ENCODE assay signal across 7 mouse cellular contexts in genomic region chr10:7667342-7667802, GRCm38 (mm10). TPM values are rescaled to one million over a fixed set of nuclear protein-coding genes. Genes with fewer than 3 reads are reported as not detected.
DNase-seq lines count a peak whose midpoint lies in the region; ATAC-seq and TF ChIP-seq lines count a peak whose summit lies in the region.

TSS of gene Nup43 (plus strand) at chr10:7667503.

- H3K4me1 ChIP-seq in intestine, postnatal 0 days (replicated peaks; ENCODE audit: control insufficient read depth, insufficient read depth, low read length) = no peaks in the 10 kb centered on the region; the same call in none of the 2 replicates
- H3K4me1 ChIP-seq in midbrain, embryonic 12.5 days = peaks cover 17% of the 10 kb centered on the region
- no peaks in the 10 kb centered on the region for H3K4me1 ChIP-seq in small intestine, adult 2 months (ENCODE audit: control insufficient read depth, insufficient read depth, insufficient read length, low read length)

- ATAC-seq in intestine, postnatal 0 days = peak; percentile 70
- peak; percentile 84 for ATAC-seq in midbrain, embryonic 12.5 days (ENCODE audit: low FRiP score, low read depth)

- WGBS in intestine, postnatal 0 days = under 1% methylated on average over 24 of the region's 24 CpGs
- WGBS in midbrain, embryonic 12.5 days = under 1% methylated on average over 24 of the region's 24 CpGs
- WGBS in small intestine, adult 2 months = under 1% methylated on average over 24 of the region's 24 CpGs

- no peaks in the 10 kb centered on the region for H3K9me3 ChIP-seq in intestine, postnatal 0 days (ENCODE audit: control insufficient read depth)
- H3K9me3 ChIP-seq in midbrain, embryonic 12.5 days = no peaks in the 10 kb centered on the region

- no peak for TF ChIP-seq POLR2A in small intestine, adult 2 months (IDR thresholded peaks at IDR 0.05; ENCODE audit: low read depth, low read length)

- intact Hi-C loops in gastrocnemius, postnatal 36 days (cut with DNase I) = no loop called here
- intact Hi-C loops in left cerebral cortex, postnatal 4 days (cut with DNase I) = no loop called here

- DNase-seq in adrenal gland, adult 2 months = peak; percentile 93
- DNase-seq in embryo, embryonic 11.5 days (ENCODE audit: low read depth, low spot score) = peak; percentile 82
- DNase-seq in gastrocnemius, postnatal 36 days = peak; percentile 84 to 85
- DNase-seq in left cerebral cortex, postnatal 4 days = peak; percentile 92

- peak within 1 kb of the TSS; percentile 69 for H3K4me2 ChIP-seq in intestine, postnatal 0 days (replicated peaks; ENCODE audit: low read depth)
- peak within 1 kb of the TSS; percentile 64 for H3K4me2 ChIP-seq in midbrain, embryonic 12.5 days (replicated peaks)

- H3K27ac ChIP-seq in intestine, postnatal 0 days (ENCODE audit: low read depth, low read length) = peak within 1 kb of the TSS; percentile 9; the same call in 1 of the 2 replicates
- peak within 1 kb of the TSS; percentile 77 for H3K27ac ChIP-seq in midbrain, embryonic 12.5 days (replicated peaks)
- no peak within 1 kb of the TSS for H3K27ac ChIP-seq in small intestine, adult 2 months (ENCODE audit: insufficient read depth, low read depth, low read length)

- H3K27me3 ChIP-seq in intestine, postnatal 0 days (replicated peaks; ENCODE audit: control insufficient read depth, insufficient read depth, low read length) = no peaks in the 10 kb centered on the region
- H3K27me3 ChIP-seq in midbrain, embryonic 12.5 days = no peaks in the 10 kb centered on the region
- no peaks in the 10 kb centered on the region for H3K27me3 ChIP-seq in small intestine, adult 2 months (ENCODE audit: control insufficient read depth, insufficient read depth, low read length)

- H3K4me3 ChIP-seq in intestine, postnatal 0 days (ENCODE audit: low read depth, low read length) = peak within 1 kb of the TSS; percentile 64
- H3K4me3 ChIP-seq in midbrain, embryonic 12.5 days = peak within 1 kb of the TSS; percentile 88
- peak within 1 kb of the TSS; percentile 90 for H3K4me3 ChIP-seq in small intestine, adult 2 months (ENCODE audit: low read depth, low read length)

- TF ChIP-seq CTCF in intestine, postnatal 0 days (IDR thresholded peaks at IDR 0.05; ENCODE audit: low read depth) = no peak
- TF ChIP-seq CTCF in small intestine, adult 2 months (IDR thresholded peaks at IDR 0.05; ENCODE audit: extremely low read depth, insufficient read length, insufficient replicate concordance, low read depth, low read length) = no peak

- peaks cover 7% of the 10 kb centered on the region; the same call in 1 of the 2 replicates for H3K36me3 ChIP-seq in intestine, postnatal 0 days (ENCODE audit: control insufficient read depth, insufficient read depth)
- H3K36me3 ChIP-seq in midbrain, embryonic 12.5 days = peaks cover 15% of the 10 kb centered on the region
- peaks cover 7% of the 10 kb centered on the region; the same call in 1 of the 2 replicates for H3K36me3 ChIP-seq in small intestine, adult 2 months (ENCODE audit: control insufficient read depth, insufficient read depth, low read length)

- H3K9ac ChIP-seq in intestine, postnatal 0 days (ENCODE audit: low read depth, low read length) = peak within 1 kb of the TSS; percentile 43
- H3K9ac ChIP-seq in midbrain, embryonic 12.5 days (replicated peaks) = peak within 1 kb of the TSS; percentile 63

RNA-seq across cellular contexts. Expression of gene Nup43, which starts in this region (rescaled TPM):
- 10 to 100 TPM; 10.5 to 10.8 TPM for total RNA-seq in adrenal gland, adult 2 months (2021)
- 1.2 and 2.7 TPM in 2 replicates for polyA plus RNA-seq in adrenal gland, adult 2 months (2012; rRNA removed)
- 1 to 10 TPM; 4.5 to 5.6 TPM for total RNA-seq in gastrocnemius, postnatal 36 days (2021)
- polyA plus RNA-seq in intestine, postnatal 0 days (2015; fragmentation: Nextera tagmentation; extraction: Ambion mirVana) = 11.4 and 14.2 TPM in 2 replicates
- total RNA-seq in left cerebral cortex, postnatal 4 days (2021) = 10 to 100 TPM; 12.6 to 14.7 TPM
- 49.8 and 51.6 TPM in 2 replicates for polyA plus RNA-seq in midbrain, embryonic 12.5 days (2016; fragmentation: Nextera tagmentation; extraction: Ambion mirVana)
- polyA plus RNA-seq in small intestine, adult 2 months (2012; rRNA removed) = 1.7 and 2.6 TPM in 2 replicates
